Mouse (Mus musculus): ENCODE results near the gene B3gnt5. TPM values are rescaled to one million over a fixed set of nuclear protein-coding genes. Genes with fewer than 3 reads are reported as not detected.

The B3gnt5 gene
- polyA plus RNA-seq, 1 experiment from 2014 or later: 32.8 TPM

Other genes starting within 250 kb of the B3gnt5 start
- not detected in 2 replicates for gene Olfr167, start 237.9 kb upstream of the B3gnt5 start, polyA plus RNA-seq (2015; fragmentation: Nextera tagmentation; extraction: Ambion mirVana)
- gene Olfr168, start 224.7 kb upstream of the B3gnt5 start, polyA plus RNA-seq (2015; fragmentation: Nextera tagmentation; extraction: Ambion mirVana): not detected in 2 replicates
- not detected in 2 replicates for gene Olfr169, start 188.4 kb upstream of the B3gnt5 start, polyA plus RNA-seq (2015; fragmentation: Nextera tagmentation; extraction: Ambion mirVana)
- gene Olfr170, start 148.3 kb upstream of the B3gnt5 start, polyA plus RNA-seq (2015; fragmentation: Nextera tagmentation; extraction: Ambion mirVana): not detected in 2 replicates
- not detected in 2 replicates for gene Olfr171, start 130.3 kb upstream of the B3gnt5 start, polyA plus RNA-seq (2015; fragmentation: Nextera tagmentation; extraction: Ambion mirVana)
- 0.08 TPM in 1 of 2 replicates, not detected in the other for gene Lamp3, start 53.8 kb upstream of the B3gnt5 start, polyA plus RNA-seq (2015; fragmentation: Nextera tagmentation; extraction: Ambion mirVana)
- 3.9 and 15.5 TPM in 2 replicates for gene Klhl6, start 222.8 kb downstream of the B3gnt5 start, polyA plus RNA-seq (2015; fragmentation: Nextera tagmentation; extraction: Ambion mirVana)